Mouse (Mus musculus) embryonic fibroblast, embryonic 13.5 days (primary cell): ENCODE results near the gene Otulin.

Experiments used
- CTCF ChIP-seq: IDR thresholded peaks from 2 replicates; pipeline ENCODE4 v1.5.1; 2011; ENCODE audit warnings: mild to moderate bottlenecking, control low read depth, low read length, moderate library complexity, borderline replicate concordance; ENCODE audit not compliant: insufficient read depth
- POLR2A ChIP-seq: IDR thresholded peaks from 2 replicates; pipeline ENCODE4 v1.6.1; 2011; ENCODE audit warnings: low read depth, mild to moderate bottlenecking, control low read depth, low read length, moderate library complexity

DNA sequence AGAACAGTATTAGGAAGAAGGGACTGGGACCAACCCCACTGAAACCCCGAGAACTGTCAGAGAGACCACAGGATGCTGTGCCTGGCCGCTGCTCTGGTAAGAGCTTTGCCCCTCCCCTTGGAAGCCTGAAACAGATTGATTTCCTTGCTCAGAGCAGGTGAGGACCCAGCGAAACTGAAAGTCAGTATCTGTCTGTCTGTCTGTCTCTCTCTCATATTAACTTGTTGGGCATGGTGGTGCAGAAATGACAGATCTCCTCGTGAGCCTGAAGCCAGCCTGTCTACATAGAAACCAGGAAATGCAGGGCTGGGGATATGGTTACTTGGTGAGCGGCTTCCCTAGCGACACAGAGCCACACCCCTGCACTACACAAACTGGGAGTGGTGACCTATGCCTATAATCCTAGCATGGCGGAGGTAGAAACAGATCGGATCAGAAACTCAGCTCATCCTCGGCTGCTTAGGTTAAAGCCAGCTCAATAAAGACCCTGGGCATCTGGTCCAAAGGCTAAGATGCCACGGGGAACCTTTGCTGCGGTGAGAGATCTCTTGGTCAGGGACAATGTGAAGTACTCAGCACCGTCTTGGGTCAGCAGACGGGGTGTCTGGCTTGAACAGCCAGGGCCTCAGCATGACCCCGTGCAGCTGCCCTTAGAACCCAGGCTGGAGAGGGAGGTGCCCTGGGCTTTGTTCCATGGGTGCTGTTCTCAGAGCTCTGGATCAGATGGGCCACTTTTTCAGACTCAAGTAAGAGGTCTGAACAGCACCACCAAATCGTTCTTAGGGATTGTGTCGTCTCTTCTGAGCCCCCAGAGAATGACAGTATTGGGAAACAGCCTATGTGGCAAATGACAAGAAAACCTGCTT, 52.3 kb downstream of the Otulin start:
- no peak for TF ChIP-seq CTCF
- no peak for TF ChIP-seq POLR2A
